Mouse (Mus musculus) urinary bladder, postnatal 4 days (tissue): ENCODE data around the gene Dars.

Experiments
- DNase-seq, 2 experiments: peaks; one replicate each; pipeline ENCODE4 v3.0.0; 2021 to 2022; ENCODE audit warnings: low spot score in 2 of 2

Gene Dars

DNA sequence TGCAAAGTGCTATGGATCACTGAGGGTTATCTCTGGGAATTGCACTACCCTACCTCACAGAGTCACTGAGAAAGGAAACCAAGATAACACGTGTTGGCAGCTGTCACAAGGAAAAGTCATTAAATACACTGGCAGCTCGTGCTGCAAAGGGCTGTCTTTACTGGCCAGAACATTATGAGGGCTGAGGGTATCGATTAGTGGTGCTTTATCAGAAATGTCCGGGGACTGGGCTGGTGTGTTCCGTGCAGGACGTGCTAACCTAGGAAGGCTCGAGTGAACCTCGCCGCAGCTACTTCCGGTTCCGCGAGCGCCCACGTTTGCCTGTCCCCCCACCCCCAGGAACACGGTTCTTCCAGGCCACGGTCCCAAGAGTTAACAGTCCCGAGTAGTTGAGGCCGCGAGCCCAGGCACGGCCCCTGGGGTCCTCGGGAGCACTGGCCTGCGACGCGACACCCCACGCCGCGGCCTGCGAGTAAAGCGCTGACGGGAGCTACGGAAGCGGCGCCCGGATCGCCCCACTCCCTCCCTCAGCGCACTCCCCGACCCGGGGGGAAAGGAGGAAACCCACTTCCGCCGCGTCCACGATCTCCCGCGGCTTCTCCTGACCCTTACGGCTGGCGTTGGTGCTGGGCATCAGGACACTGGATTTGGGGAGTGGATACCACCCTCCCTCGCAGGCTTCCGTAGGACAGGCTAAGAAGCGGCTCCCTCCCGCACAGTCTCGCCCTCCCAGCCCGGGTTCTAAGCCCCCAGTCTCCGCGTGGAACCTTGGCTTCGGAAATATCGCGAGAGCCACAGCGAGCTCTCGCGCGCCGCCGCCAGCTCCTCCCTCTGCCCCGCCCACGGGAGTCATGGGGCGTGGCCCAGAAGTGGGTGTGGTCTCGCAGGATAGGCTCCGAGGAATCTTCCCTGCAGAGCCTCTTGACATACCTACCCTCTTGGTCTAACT is at the start of gene Dars:
Gene Dars (minus strand): TSS at position 785 of the 949 bp plus-strand sequence.
- peak; percentile 90 to 94 for DNase-seq

DNA sequence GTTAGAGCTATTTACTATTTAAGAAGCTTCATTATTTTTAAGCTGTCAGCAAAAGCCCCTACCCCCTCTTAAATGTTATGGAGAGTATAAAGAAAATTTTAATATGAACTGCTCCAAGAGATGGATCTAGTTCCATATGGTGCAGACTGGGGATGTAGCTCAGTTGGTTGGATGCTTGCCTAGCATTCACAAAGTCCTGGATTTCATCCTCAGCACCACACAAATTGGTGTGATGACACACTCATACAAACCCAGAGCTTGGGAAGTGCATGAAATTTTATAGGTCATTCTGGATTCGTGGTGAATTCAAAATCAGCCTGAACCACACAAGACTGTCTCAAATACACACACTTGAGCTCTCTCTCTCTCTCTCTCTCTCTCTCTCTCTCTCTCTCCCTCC is 49.7 kb upstream of the Dars start:
- no peak for DNase-seq

DNA sequence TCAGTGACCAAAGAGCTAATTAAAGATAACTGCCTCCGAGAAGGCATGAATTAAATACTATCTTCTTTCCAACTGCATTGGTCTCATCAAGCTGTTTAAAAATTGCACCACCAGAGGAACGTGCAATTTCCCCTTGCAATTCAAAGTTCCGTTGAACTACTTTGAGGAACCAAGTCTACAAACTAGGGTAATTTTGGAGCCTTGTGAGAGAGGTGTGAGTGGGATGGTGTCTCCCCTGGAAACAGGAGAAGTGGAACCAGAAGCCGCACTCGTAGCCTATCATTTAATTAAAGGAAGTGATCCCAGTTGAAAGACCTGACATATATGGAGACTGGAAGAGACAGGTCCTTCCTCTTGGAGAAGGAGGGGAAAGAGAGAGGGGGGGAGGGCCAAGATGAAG is 46.3 kb upstream of the Dars start:
- no peak for DNase-seq

DNA sequence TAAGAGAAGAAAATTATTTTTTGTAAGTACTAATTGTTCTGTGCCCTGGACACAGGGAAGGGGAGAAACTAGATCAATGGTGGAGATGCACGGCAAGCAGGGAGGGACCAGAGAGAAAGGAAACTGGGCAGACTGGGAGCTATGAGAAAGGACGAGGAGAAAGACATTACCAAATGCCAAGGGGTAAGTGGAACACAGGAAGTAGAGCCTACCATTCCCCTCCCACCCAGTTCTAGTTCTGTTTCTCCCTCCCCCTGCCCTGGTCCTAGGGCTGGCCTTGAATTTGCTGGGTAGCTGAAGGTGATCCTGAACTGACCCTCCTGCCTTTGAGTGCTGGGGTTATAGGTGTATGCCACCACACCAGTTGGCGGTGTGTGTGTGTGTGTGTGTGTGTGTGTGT is 45.2 kb upstream of the Dars start:
- DNase-seq: no peak

DNA sequence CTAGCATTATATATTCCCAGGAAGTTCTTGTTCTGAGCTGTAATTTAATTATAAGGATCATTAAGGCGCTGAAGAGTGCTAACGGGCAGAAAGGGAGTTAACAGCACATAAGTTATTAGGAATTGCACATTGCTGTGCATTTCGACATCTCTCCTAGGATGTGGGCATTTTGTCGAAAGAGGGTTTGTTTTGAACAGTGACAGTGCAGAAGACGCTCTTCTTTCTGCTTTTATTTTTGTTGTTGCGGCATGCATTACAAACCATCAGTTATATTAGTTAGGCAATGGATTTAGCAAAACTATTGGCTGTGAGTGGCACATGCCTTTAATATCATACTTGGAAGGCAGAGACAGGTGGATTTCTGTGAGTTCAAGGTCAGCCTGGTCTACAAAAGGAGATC is 43.6 kb upstream of the Dars start:
- DNase-seq: no peak

DNA sequence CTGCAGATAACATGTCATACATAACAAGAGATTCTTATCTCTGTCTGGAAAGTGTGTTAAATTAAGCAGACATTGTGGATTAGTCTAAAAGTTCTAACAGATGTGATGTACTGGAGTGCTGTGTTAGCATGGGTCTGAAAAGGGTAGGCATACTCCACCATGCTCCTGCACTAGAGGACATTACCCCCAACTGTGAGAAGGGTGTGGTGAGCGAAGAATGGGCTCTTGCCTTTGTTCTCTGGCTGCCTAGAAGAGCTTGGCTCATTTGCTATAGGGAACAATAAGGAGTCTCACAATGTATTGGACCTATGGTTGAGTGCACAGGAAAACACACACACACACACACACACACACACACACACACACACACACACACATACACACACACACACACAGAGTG is 42.3 kb upstream of the Dars start:
- no peak for DNase-seq

DNA sequence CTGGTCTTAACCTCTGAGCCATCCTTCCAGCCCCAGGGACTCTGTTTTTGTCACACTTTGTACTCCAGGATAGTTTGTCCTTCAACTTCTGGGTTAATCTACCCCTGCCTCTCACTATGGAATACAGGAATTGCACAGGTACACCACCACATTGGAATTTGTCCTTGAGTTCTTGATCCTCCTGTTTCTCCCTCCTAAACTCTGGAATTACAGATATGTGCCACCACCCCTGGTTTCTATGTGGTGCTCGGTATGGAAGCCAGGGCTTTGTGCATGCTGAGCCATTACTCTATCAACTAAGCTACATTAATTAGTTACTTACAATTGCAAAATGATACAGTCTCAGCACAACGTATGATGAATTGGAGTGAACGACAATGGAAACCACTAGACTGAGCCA is 41.8 kb upstream of the Dars start:
- no peak for DNase-seq

DNA sequence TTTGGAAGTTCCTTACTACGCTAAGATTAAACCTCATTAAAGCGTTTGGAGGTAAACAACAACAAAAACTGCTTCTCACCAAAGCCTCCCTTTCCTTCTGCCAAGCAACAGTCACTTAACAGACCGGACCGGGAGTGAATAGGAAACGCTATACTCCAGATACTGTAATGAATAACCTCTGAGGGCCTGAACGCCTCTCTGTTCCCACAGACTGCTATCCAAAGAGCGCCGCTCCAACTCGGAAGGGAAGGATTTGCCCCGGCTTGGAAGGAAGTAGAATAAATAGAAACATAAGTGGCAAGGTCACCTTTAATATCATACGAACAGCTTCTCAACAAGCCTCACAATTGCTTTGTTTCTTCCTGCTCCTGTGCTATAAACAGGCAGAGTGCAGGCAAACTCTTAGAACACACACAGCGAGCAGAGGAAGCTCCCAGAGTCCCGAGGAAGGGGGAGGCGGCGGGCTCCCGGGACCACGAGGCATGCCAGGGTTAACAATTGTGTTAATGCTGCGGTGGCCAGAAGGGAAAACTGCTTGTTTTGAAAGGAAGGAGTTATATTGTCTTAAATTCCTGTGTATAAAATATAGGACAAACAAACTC is 39.8 kb upstream of the Dars start:
- no peak for DNase-seq

DNA sequence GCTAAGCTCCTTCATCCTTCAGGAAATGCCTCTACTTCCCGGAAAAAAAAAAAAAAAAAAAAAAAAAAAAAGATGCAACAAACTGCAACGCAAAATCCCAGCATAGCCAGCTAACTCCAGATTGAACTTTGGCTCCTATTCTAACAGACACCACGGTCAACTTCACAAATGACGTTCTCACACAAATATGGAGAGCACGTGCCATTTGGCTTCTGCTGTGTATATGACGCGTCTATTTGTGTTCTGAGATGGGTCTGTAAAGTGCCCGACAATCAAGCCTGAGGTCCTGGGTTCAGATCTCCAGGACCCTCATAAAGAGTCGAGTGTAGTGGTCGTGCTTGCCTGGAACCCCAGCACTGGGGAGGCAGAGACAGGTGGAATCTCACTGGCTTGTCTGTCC is 39.1 kb upstream of the Dars start:
- no peak for DNase-seq

DNA sequence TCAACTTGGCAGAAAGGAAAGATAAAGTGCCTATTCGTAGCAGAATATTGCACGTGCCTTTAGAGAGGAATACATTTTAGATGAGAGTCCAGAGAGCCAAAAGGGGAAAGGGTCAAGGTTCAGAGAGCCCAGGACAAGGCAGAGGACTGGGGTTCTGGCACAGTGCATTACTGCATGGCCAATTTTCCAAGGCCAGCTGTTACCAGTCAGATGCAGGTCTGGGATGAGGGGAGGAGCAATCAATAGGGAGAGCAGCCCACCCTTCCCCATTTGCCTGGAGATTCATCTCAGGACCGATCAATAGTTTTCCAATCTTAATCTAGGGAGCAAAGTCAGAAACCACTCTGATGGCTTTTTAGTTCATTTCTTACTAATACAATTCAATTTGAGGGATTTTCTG is 35.0 kb upstream of the Dars start:
- no peak for DNase-seq

DNA sequence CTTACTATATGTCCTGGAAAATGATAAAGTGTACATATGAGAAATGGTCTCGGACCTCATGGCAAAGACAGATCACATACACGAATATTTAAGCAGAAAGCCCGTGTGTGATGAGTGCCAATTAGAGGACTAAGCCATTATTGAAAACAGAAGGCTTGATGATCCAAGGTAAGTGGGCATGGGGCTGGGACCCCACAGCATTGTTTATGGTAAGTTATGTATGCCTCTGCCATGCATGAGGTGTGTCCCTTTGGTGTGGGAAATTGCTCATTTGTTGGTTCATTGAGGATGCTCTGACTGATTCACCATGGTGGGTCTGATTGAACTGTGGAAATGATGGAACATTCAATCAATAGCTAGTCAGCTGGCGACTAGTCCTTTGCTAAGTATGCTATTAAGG is 34.0 kb upstream of the Dars start:
- DNase-seq: no peak

DNA sequence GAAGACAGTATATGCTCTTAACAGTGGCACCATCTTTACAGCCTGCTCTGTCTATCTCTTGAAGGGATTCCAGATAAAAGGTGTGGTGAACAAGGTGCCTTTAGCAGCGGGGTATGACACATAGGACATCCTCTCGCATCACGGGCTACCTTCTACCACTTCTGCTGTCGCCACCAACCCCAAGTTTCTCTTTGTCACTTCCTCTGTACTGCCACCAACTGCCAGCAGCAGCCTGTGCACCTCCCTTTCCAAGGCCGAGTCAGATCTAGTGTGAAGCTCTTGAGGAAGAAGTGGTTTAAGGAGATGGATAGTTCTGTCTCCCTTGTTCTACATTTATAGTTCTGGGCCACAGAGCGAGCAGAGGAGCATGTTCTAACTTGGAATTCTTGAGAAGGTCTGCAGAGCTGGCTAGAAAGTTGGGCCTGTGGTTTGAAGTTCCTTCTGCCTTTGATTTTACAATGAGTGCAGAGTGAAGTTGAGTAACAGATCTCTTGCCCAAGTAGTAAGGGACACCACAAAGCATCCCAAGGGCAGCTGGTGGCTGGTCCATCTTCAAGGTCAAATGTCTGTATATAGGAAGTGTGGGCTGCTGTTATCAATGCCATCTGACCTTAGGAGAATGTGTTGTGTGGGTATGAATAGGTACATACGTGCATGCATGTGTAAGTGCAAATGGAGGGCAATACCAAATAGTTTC is 30.2 kb upstream of the Dars start:
- no peak for DNase-seq

DNA sequence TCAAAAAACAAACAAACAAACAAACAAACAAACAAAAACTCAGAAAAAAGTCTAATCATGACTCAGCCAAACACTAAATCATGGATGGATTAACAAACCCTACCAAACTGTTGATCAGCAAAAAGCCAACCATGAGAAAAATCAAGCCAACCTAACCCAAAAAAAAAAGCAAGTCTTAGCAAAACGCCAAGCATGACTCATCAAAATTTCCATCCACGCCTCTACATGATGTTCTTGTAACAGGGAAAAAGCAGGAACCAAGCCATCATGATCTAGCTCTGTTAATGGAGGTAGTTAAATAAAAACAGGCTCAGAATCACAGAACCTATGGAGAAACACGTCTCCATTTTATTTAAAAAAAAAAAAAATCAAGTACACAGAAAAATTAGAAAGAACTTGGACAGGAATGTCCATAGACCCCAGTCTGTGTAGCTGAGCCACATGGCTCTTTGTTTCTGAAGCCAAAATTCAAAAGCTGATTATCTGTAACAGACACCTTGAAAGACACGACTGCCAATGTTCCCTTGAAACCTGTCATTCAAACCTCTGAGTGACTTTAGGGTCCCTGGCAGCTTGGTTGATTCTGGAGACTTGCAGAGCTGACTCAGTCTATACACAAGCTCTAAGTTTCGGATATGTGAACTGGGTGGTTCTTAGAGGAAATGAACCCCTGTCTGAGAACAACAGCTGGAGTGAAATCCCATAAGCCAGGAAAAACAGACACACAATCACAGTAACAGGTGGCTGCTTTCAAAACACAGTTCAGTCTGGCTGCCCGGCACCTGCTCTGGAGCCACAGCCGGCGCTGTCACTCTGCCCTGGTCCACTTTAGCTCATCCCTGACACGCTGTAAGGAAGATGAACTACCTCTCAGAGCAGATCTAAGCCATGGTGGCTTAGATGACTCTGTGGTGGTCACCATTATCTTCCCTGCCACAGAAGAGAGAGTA is 27.0 kb upstream of the Dars start:
- no peak for DNase-seq

DNA sequence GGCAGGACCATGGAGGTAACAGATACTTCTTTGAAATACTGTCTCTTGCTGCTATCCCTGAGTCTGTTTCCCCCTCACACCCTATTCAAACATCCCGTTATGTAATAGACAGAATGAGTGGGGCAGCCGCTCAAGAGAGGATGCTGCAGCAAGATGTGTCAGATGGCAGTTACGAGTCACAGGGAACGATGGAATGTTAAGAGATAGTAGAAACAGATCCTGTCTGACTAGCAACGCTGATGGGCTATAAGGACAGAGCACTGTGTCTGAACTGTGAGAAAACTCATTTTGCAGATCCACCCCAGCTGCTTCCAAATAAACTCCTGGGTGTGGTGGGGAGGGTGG is 23.9 kb upstream of the Dars start:
- DNase-seq: no peak

DNA sequence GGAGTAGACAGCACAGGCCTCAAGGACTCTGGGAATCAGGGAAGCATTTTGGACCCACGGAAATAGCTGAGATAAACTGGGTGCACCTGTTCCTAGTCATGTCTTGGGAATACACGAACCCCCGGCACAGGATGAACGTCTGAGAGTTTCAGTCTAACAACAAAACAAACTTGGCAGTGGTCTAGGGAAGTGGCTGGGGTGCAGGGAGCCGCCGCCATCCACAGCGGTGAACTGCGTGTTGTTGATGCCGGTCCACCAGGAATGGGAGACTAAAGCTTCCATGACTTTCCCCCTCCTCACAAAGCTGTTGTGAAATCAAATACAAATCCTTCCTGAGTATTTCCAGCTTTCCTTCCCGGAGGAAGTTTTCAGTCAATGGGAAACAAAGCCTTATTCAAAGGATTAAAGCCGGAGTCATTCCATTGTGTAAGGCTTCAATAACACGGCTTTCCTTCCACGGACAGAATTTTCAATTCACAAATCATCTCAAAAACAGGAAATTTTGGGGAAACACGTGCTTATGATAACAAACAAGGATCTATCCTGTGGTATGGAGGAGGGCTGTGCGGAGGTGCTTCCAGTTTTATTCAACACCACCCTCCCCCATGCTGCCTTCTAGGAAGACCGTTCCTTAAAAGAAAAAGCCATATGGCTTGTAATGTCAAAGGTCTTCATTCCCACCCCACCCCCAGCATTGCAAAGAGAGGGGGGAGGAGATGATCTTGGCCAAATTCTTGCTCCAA is 23.4 kb upstream of the Dars start:
- no peak for DNase-seq

DNA sequence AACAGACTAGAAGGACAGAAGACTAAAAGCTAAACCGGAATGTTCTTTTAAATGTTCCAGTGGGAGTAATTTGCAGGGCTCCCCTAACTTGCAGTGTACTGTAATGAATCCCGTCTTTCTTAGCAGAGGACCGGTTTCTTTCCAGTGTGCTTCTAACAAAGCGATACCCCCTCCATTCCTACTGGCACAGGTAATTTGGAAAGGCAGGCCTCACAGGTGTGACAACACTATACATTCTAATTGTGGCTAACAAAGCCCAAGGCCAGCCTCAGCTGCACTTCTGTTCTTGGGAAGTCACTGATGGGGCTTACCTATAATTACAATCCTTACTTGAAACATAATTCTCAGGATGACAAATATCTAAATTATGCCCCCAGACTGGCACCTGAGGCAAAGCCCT is 22.4 kb upstream of the Dars start:
- no peak for DNase-seq

DNA sequence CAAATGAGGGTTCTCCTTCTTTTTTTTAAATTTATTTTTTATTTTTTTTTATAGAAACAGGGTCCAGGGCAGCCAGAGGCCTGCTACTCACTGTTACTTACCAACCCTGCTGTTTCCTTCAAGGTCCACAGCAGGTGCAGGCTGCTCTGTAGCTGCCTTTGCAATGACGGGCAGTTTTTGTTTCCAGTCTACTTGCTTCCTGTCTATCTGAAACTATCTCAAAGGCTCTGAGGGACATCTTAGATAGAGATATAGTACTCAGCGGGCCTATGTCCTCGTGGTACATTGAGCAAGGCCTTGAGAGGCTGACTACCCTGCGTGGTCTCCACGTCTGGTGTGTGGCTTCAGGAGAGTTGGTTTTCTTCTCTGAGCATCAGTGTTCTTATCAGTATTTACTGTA is 21.4 kb upstream of the Dars start:
- no peak for DNase-seq

DNA sequence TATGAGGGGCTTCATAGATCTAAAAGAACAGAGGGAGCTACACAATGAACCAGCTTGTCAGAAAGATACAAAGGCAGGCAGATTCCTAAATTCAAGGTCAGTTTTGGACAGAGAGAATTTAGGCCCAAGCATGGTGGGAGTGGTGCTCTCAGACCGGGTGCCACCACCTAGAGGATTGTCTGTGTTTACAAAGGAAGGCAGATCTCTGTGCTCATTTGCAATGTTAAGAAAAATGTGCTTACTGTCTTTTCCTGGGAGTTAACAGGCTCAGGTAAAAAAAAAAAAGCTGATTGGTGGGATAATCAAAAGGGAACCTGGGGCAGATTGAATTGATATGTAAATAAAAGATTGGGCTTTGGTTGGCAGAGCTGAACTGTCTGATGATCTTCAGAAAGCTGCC is 20.1 kb upstream of the Dars start:
- DNase-seq: no peak

DNA sequence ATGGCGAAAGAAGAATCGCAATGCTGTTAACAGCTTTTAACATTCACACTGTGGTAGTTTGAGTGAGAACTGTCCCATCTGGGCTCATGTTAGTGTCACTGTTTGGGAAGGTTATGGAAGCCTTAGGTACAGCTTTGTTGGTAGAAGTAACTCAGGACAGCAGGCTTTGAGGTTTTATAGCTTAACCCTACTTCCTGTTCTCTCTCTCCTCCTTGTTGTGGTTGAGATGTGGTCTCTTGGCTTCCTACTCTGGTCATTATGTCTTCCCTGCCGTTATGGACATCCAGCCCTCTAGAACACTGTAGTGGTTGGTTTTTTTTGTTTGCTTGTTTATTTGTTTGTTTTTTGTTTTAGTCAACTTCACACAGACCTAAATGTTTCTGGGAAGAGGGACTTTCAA is 18.8 kb upstream of the Dars start:
- no peak for DNase-seq

DNA sequence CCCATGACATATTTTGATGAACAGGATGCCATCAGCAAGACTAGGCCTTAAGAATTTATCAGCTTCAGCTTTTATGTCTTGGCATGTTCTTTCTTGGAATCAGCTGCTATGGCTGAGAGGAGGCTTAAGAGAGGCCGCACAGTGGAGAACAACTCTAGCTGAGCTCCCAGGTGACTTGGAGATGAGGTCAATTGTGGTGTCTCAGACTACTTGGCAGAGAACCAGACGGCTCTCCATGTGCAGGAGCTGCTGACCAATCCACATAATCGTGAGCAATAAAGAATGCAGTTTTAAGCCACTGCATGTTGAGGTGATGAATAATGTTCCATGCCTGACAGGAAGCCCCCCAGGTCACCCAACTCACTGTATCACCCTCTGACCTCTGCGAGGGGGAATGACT is 18.4 kb upstream of the Dars start:
- DNase-seq: no peak

DNA sequence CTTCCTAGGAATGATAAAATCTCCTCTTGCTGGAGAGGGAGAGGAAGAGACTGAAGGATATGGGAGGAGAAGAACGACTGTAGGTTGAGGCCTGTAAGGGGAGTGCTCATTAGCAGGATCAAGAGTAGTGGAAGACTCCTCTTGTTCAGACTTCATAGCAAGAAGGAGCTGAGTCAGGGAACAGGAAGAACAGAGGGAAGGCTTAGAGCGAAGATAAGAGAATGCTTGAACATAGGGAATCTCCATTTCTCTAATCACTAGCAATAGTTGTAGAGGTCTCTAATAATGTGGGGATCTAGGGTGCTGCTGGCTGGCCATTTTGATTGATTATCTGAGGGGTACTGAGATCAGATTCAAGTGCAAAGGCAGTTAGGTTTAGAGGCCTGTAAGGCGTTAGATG is 7.8 kb upstream of the Dars start:
- DNase-seq: no peak
